Mouse (Mus musculus) ES-E14 (cell line): ENCODE data around the gene Hic2. TPM values are rescaled to one million over a fixed set of nuclear protein-coding genes. Genes with fewer than 3 reads are reported as not detected.
"Not testable (repeated sequence)": the region's sequence is repeated elsewhere in the genome, so short reads cannot be mapped to it uniquely, and the experiment has no call there.

ENCODE experiments used
- DNase-seq: peaks from one replicate; pipeline ENCODE4 v3.0.0-alpha.2; 2013; ENCODE audit warnings: low read depth, low spot score
- H3K27ac ChIP-seq: 2 replicates; pipeline ENCODE4 v1.5.1; 2012; ENCODE audit warnings: low read depth, mild to moderate bottlenecking, low read length, moderate library complexity, mixed read lengths; ENCODE audit not compliant: poor library complexity, insufficient read depth, severe bottlenecking
- H3K36me3 ChIP-seq: 2 replicates; pipeline ENCODE4 v1.6.1; 2012; ENCODE audit warnings: mild to moderate bottlenecking, low read length, moderate library complexity, mixed read lengths; ENCODE audit not compliant: control insufficient read depth, poor library complexity, insufficient read depth, severe bottlenecking
- H3K4me1 ChIP-seq, 2 experiments: fragments of 150-350 bp in 1 of 2; sonication (generic) in 1 of 2; 2 replicates each; pipeline ENCODE4 v1.6.1; 2012; ENCODE audit warnings: low read length in 2 of 2, mild to moderate bottlenecking in 1 of 2, mixed read lengths in 1 of 2; ENCODE audit not compliant: control insufficient read depth in 2 of 2, insufficient read depth in 2 of 2, poor library complexity in 1 of 2
- H3K4me3 ChIP-seq, 2 experiments: fragments of 150-350 bp in 1 of 2; sonication (generic) in 1 of 2; 2 replicates each; pipeline ENCODE4 v1.5.1; 2012; ENCODE audit warnings: low read length in 2 of 2, low read depth in 1 of 2, mild to moderate bottlenecking in 1 of 2, mixed read lengths in 1 of 2; ENCODE audit not compliant: insufficient read depth in 1 of 2, poor library complexity in 1 of 2, severe bottlenecking in 1 of 2
- H3K9ac ChIP-seq: 2 replicates; pipeline ENCODE4 v1.6.1; 2012; ENCODE audit warnings: low read depth, mild to moderate bottlenecking, low read length, mixed read lengths; ENCODE audit not compliant: poor library complexity, insufficient read depth, severe bottlenecking
- H3K9me3 ChIP-seq: fragments of 150-350 bp; sonication (generic); 2 replicates; pipeline ENCODE4 v1.6.1; 2012; ENCODE audit warnings: low read depth, mild to moderate bottlenecking, low read length; ENCODE audit not compliant: control insufficient read depth, insufficient read depth
- CHD2 ChIP-seq: IDR thresholded peaks from 2 replicates; pipeline ENCODE4 v1.6.1; 2014; ENCODE audit warnings: mild to moderate bottlenecking, low read depth, low read length, inconsistent platforms
- HCFC1 ChIP-seq: IDR thresholded peaks from 2 replicates; pipeline ENCODE4 v1.6.1; 2012; ENCODE audit warnings: low read length, inconsistent platforms, borderline replicate concordance; ENCODE audit not compliant: insufficient read depth
- MAFK ChIP-seq: IDR thresholded peaks from 2 replicates; pipeline ENCODE4 v1.6.1; 2014; ENCODE audit warnings: mild to moderate bottlenecking, low read depth, low read length, inconsistent platforms; ENCODE audit not compliant: insufficient read depth
- ZC3H11A ChIP-seq: IDR thresholded peaks from 2 replicates; pipeline ENCODE4 v1.6.1; 2012; ENCODE audit warnings: low read depth, mild to moderate bottlenecking, inconsistent platforms, low read length, borderline replicate concordance
- ZNF384 ChIP-seq: IDR thresholded peaks from 2 replicates; pipeline ENCODE4 v1.6.1; 2012; ENCODE audit warnings: low read depth, low read length, inconsistent platforms
- in situ Hi-C, 2 experiments: fragments of 600-800 bp; cut with MboI; formaldehyde crosslinking; loops; one replicate each; pipeline ENCODE4 v1.15.1; 2025; ENCODE audit warnings: low sequenced_read_pairs in 2 of 2, inconsistent platforms in 1 of 2; ENCODE audit not compliant: unreplicated experiment in 2 of 2
- total RNA-seq: library from RNA; depleted of rRNA; stranded (reverse); fragments of 300-350 nt; gene quantifications from 2 replicates; pipeline ENCODE4 v1.2.3, GENCODE M21; 2012

Hic2 gene
- total RNA-seq, 1 experiment, result 35.9 TPM

DNA sequence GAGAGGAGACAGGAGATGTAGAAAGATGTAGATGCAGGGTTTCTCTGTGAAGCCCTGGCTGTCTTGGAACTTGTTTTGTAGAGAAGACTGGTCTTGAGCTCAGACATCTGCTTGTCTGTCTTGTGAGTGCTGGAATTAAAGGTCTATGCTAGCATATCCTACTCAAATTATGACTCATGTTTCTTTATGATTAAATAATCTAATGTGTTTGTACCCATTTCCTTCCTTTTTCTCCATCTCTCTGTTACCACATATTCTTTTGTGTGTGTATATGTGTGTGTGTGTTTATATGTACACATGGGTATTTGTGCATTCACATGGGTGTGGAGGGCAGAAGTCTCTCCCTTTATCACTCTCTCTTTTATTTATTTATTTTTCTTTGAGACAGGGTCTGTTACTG, 6.9 kb upstream of the Hic2 start:
- TF ChIP-seq ZNF384, result no peak
- TF ChIP-seq ZC3H11A, result no peak
- no peak for TF ChIP-seq CHD2
- no peak for TF ChIP-seq MAFK
- no peak for TF ChIP-seq HCFC1
- Histone ChIP-seq H3K4me1 (no peaks in the 10 kb centered on the region; a peak in 2 of 4 replicates), H3K9ac (no peak overlapping the region), H3K4me3 (no peak overlapping the region), H3K27ac (no peak overlapping the region), H3K36me3 (no peaks in the 10 kb centered on the region), H3K9me3 (no peaks in the 10 kb centered on the region)
- DNase-seq, result no peak
- in situ Hi-C loops, result no loop called here

DNA sequence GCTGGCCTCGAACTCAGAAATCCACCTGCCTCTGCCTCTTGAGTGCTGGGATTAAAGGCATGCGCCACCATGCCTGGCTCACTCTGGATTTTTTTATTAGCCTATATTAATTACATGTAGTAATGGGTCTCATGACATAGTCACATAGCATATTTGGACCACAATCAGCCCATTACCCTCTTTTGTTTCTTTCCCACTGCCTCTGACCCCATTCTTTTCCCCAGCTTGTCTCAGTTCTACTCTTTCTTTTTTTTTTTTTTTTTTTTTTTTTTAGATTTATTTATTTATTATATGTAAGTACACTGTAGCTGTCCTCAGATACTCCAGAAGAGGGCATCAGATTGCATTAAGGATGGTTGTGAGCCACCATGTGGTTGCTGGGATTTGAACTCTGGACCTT, 1.8 kb upstream of the Hic2 start:
- H3K4me3 ChIP-seq, DNase-seq, H3K36me3 ChIP-seq, in situ Hi-C loops, H3K9me3 ChIP-seq, H3K9ac ChIP-seq, H3K27ac ChIP-seq: not testable (repeated sequence)
- H3K4me1 ChIP-seq, result peaks cover 10 to 16% of the 10 kb centered on the region in 2 experiments
- TF ChIP-seq ZNF384, result peak; percentile 61; the same call in 1 of the 2 replicates

DNA sequence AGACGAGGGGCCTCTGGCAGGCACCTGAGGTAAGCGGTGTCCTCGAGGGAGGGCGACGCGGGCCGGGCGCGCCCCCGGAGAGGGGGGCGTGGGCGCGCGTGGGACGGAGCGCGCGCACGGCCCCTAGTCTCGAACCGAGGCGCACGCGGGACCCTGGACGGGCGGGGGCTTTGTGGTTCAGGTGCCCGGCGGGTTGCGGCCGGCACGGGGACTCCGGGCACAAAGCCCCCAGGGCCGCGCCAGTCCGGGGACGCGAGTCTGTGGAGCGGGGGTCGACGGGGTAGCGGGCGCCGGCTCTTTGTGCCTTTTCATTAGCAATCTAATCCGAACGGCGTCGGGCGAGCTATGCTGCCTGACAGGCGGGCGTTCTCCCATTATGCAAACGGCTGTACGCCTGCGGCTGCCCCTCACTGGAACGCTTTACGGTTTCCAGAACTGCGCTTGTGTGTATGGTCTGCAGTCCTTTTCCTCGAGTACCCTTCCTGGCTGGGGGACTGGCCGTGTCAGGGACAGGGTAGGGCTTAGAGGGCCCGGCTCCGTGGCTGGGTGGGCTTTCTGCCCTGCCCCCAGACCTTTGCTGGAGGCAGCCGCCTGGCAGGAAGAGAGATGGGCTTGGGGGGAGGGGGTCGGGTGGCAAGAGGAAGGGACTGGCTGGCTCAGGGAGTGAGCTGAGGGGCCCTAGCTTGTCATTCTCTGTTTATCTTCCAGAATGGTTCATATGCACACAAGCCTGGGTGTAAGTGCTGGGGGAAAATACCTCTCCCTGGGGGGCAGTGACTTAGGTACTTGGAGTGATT, 528 bp downstream of the Hic2 start:
- Histone ChIP-seq H3K4me3 (peak overlapping the region; percentile 87 to 91), H3K9ac (peak overlapping the region; percentile 91), H3K36me3 (peaks cover 4% of the 10 kb centered on the region; the same call in 1 of the 2 replicates), H3K9me3 (no peaks in the 10 kb centered on the region), H3K27ac (peak overlapping the region; percentile 78), H3K4me1 (peaks cover 11 to 26% of the 10 kb centered on the region in 2 experiments)
- TF ChIP-seq CHD2 (no peak), HCFC1 (0 out of 2 replicates have a peak, but pooled peaks have one; percentile 46), MAFK (no peak)
- DNase-seq, result peak; percentile 47
- in situ Hi-C loops, result no loop called here

DNA sequence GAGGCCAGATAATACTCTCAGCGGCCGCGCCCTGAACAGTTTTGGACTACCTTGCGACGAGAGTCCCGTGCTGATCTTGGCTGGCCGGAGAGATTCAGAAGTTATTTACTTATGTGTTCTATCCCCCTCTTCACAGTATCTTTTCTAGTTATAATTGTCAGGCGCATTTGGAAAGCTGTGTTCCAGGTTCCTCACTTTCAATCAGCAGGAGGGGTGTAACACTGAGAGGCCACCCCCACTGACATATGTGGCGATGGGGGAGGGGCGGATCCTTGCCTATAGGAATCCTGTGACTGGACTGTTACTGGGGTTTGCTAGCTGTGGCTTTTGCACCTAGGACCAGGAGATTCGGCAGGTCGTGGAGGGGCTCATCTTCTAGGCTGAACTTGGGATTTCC, 1.1 kb downstream of the Hic2 start:
- Histone ChIP-seq H3K36me3 (peaks cover 4% of the 10 kb centered on the region; the same call in 1 of the 2 replicates), H3K9me3 (no peaks in the 10 kb centered on the region), H3K27ac (peak overlapping the region; percentile 78; the same call in 1 of the 2 replicates), H3K4me1 (peaks cover 11 to 31% of the 10 kb centered on the region in 2 experiments), H3K9ac (peak overlapping the region; percentile 91), H3K4me3 (peak overlapping the region; percentile 87 to 91)
- TF ChIP-seq ZNF384 (no peak), MAFK (no peak), HCFC1 (no peak), ZC3H11A (no peak), CHD2 (no peak)
- peak; percentile 52 for DNase-seq
- in situ Hi-C loops, result no loop called here

DNA sequence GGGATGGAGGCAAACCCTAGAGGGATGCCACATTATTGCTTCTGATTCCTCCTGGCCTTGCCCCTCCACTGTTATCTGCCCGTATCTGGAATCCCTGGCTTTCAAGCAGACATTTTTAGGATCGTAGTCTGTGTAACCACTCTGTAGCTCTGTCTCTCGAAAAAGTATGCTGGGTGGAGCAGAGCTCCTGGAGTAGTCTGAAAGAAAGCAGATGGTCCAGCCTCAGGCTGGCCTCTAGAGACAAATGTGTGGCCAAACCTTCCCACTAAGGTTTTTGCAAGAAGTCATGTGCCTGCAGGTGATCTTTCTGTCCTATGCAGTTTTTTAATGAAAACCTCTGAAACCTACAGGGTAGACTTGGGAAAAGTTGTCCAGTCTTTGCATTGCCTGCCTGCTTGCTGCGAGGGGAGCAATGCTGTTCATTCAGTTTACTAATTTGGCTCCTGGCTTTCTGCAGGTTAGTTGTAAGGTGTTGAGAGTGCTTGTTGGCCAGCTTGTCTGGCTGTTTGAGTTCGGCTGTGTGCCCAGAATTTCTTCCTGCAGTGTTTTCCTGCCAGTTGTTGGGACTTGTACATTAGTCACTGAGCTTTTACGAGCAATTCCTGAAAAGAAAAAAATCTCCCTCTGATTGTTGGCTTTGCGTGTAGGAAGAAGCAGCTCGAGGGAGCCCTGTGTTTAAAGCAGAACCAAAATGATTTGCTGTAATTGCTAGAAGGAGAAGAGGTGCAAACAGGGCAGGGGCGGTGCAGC, 1.7 kb downstream of the Hic2 start:
- no peak for TF ChIP-seq MAFK
- no peak for TF ChIP-seq ZNF384
- TF ChIP-seq ZC3H11A, result no peak
- no peak for TF ChIP-seq CHD2
- TF ChIP-seq HCFC1, result no peak
- in situ Hi-C loops, result no loop called here
- peak overlapping the region; percentile 91 for H3K9ac ChIP-seq
- H3K4me1 ChIP-seq, result peaks cover 11 to 36% of the 10 kb centered on the region in 2 experiments
- H3K4me3 ChIP-seq, result peak overlapping the region; percentile 87 to 91
- H3K27ac ChIP-seq, result no peak overlapping the region
- H3K9me3 ChIP-seq, result no peaks in the 10 kb centered on the region
- H3K36me3 ChIP-seq, result peaks cover 4% of the 10 kb centered on the region; the same call in 1 of the 2 replicates
- no peak for DNase-seq
